Mouse (Mus musculus): Measurements from ENCODE around the gene Hexim1. TPM values are rescaled to one million over a fixed set of nuclear protein-coding genes. Genes with fewer than 3 reads are reported as not detected.

Hexim1 gene
- total RNA-seq, 2 experiments from 2014 or later, result 38.0 to 38.7 TPM

DNA sequence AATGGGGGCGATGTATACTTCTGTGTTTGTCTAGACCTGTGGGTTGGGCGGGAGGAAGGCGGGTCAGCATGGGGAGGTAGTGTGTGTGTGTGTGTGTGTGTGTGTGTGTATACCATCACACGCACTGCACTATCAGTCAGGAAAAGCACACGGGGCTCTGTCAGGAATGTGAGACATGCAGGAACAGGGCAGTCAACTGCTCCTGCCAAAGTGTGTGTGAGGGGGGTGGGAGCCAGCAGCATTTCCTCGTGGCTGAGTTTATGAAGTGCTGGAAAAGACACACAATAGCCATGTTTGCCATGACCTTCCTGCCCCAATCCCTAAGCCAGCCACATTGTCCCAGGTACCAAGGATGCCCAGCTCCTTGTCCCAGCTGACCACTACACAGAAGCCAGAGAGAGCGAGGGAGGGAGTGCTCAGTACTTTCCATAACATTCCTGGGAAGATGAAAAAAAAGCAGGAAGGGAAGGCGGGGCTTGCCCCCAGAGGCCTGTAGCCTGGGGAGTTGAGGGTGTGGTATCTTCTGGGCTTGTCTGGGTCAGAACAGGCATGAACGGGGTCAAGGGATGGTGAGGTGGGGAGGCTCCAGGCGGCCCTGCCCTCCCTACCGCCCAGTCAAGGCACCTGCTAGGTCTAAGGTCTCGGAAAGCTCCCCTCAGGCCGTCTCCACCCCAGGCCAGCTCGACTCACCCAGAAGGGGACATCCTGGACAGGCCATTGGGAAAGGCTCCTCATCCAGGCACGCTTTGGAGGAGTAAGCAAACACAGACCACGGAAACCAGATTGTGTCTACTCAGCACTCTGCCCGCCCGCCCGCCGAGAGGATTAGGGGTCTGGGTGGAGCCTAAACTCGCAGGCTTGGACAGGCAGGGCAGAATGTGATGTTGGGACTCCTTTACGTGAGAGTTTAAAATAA is 18.8 kb upstream of the Hexim1 start:
- no peak for DNase-seq (ENCODE audit: low spot score in 2 of 2)

- no peak for DNase-seq (ENCODE audit: low spot score in 2 of 2)
Observed at GRCm38 (mm10) chr11:103098531-103099190, 17.4 kb upstream of the Hexim1 start.

DNA sequence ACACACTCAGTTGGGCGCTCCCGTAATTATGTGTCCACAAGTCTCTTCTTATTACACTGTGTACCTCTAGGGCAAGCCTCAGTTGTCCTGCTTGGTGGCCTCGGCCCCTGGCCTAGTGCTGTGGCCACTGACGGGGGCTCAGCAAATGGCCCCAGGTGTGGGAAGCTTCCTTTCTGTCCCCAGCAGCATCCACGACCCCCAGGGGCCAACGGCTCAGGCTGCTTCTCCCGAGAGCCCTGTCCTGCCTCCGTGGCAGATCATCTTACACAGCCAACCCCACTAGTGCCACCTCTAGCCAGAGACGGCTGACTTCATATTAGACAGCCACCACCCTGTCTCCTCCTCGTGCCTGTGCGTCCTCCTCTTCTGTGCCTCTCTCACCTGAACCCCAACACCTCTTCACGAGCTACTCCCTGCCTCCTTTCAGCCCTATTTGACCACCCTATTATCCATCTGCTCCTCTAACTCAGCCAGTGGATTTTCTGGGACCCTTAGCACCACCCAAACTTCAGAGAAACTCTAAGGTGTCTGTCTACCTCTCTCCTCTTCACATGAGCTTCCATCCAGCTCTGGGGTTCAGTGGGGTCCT is 16.6 kb upstream of the Hexim1 start:
- no peak for DNase-seq (ENCODE audit: low spot score in 2 of 2)

- DNase-seq (ENCODE audit: low spot score in 2 of 2), result no peak
Observed at GRCm38 (mm10) chr11:103100361-103100760, 15.7 kb upstream of the Hexim1 start.

- peak; percentile 61 to 74 for DNase-seq (ENCODE audit: low spot score in 2 of 2)
Observed at GRCm38 (mm10) chr11:103101481-103101865, 14.6 kb upstream of the Hexim1 start, which contains the start of the genes Plcd3 and Acbd4. TSS of gene Plcd3 (minus strand) at chr11:103101658. TSS of gene Acbd4 (plus strand) at chr11:103101682.

DNA sequence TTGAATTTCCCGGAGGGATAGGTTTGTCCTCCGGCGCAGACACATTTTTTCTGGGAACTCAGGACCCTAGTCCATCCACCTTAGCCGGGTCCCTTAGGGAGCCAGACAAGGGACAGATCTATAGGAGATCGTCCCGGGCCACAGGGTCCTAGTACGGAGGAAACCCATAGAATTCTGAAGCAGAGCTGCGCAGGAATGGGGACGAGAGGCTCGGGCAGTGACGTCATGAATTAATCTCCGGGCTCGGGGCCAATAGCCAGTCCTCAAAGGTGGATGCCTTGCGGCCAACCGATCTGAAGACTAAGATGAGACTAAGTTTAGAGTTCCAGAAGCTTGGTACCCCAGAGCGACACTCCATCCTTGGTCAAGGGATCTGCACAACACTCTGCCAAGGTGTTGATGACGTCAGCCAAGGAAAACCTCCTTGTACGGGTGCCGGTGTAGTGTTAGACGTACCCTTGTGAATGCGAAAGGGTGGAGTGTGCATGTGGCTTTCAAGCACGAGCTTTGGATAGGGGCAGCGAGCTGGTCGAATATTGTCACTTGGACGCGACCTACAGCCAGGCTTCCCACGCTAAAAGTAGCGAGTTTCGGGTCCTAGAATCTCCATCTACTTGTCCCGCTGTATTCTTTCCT is 14.0 kb upstream of the Hexim1 start:
- DNase-seq (ENCODE audit: low spot score in 2 of 2), result peak; percentile 67 to 74

GRCm38 (mm10) chr11:103102725-103103349 is 13.2 kb upstream of the Hexim1 start:
- peak; percentile 99 for DNase-seq (ENCODE audit: low spot score in 2 of 2)

DNA sequence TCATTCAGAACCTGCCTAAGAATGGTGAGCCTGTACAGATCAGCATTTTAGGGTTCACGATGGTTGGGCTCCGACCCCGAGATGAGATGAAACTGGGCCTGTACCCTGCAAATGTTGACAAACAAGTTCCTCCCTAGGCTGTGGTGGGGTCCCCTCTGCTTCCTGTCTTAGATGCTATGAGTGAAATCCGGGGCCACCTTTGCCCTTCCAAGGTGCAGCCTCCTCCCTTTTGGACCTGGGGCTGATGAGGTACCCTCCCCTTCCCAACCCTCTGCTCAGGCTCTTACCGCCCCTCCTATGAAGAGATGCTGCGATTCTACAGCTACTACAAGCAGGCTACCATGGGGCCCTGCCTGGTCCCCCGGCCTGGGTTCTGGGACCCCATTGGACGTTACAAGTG is 12.4 kb upstream of the Hexim1 start:
- DNase-seq (ENCODE audit: low spot score in 2 of 2), result no peak

DNA sequence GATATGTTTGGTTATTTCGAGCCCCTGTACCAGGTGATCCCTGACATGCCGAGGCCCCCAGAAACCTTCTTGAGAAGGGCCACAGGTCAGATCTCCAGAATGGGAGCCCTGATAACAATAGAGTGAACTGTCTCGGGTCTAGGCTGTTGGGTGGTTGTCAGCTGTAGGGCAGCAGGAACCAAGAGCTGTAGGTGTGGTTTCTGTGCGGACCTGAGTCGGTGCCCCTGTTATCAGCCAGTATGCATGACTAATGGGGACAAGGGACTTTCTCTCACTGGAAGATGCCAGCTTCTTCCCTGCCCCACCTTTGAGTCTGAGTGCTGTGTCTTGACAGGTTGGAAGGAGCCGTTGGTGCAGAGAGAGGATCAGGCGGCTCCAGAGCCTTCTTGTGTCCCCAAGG is 11.6 kb upstream of the Hexim1 start:
- DNase-seq (ENCODE audit: low spot score in 2 of 2), result no peak

DNA sequence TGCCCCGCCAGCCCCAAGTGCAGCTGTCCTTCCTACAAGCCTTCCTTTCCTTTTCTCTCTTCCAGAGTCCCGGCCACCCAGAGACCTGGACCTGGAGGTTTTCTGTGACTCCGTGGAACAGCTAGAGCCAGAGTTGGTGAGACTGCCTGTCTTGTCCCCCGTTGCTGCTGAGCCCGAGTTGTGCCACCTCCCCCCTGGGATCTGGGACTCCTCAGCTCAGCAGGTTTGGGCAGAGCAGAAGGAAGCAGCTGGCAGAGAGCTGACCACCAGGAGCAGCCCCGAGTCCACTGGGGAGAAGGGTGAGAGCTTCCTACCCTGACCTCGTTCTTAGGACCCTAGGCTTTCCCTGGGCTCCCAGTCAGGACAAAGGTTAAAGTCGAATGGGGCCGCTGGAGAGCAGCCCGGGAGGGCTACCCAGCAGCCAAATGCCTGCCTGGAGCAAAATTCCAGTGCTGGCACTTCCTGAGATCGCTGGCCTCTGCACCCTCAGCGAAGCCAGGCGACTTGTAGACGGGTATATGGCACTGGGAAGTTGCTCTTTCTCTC is 10.8 kb upstream of the Hexim1 start:
- DNase-seq (ENCODE audit: low spot score in 2 of 2), result no peak

- DNase-seq (ENCODE audit: low spot score in 2 of 2), result no peak
Observed at GRCm38 (mm10) chr11:103105810-103106209, 10.2 kb upstream of the Hexim1 start.

- DNase-seq (ENCODE audit: low spot score in 2 of 2), result no peak
Observed at GRCm38 (mm10) chr11:103106386-103106785, 9.6 kb upstream of the Hexim1 start.

GRCm38 (mm10) chr11:103111301-103111700 is 4.7 kb upstream of the Hexim1 start:
- DNase-seq (ENCODE audit: low spot score in 2 of 2), result no peak

- DNase-seq (ENCODE audit: low spot score in 2 of 2), result peak; percentile 54 to 61
Observed at GRCm38 (mm10) chr11:103111881-103112551, 4.0 kb upstream of the Hexim1 start.

GRCm38 (mm10) chr11:103112552-103112912 is 3.5 kb upstream of the Hexim1 start:
- no peak for DNase-seq (ENCODE audit: low spot score in 2 of 2)

DNA sequence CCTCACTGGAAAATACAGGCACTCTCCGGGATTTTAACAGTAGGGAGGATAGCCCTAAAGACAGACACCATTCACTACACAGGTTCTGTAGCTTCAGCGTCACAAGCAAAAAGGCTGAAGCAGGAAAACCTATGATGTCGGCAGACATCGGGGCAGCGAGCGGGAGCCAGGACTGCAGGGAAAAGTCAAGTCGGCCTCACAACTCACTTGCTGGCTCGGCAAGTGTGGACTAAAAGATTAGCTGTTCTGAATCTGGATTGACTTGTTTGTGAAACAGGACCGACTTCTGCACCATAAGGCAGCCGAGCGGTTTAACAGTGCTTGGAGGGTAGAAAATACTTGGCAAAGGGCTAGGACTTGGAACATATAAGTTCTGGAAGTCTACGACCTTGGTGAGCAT is 3.0 kb upstream of the Hexim1 start:
- DNase-seq (ENCODE audit: low spot score in 2 of 2), result no peak

GRCm38 (mm10) chr11:103113771-103114170 is 2.3 kb upstream of the Hexim1 start:
- no peak for DNase-seq (ENCODE audit: low spot score in 2 of 2)

DNA sequence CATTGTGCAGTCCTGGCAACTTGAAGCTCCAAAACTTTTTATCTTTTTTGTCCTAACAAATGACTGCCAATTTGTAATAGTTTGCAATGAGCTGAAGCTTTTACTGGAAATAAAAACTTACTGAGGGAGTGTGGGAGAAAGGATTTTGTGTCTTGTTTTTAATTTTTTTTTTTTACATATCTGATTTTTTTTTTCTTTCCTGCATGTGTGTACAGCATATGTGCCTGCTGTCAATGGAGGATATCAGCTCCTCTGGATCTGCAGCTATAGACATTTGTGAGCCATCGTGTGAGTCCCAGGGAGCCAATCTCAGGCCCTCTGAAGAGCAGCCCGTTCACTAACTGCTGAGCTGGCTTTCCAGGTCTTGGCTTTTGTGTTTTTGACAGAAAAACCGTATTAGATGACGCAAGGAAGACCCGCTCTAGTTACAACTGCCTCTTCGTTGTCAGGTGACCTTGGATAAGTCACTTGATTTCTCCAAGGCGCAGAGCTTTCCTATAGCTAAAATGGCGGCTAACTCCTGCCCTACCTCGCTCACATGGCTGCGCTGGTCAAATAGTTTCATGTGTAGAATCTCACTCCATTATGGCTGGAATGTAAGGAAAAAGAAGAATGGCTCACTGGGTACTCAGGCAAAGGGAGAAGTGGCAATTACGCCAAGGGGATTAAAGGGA is 1.6 kb upstream of the Hexim1 start:
- no peak for DNase-seq (ENCODE audit: low spot score in 2 of 2)

- peak; percentile 77 to 82 for DNase-seq (ENCODE audit: low spot score in 2 of 2)
Observed at GRCm38 (mm10) chr11:103115163-103116007, 646 bp upstream of the Hexim1 start.

Data from layer of hippocampus, postnatal 10 days (tissue).